Mouse (Mus musculus) MEL (cell line): ENCODE data around the gene Cenps. TPM values are rescaled to one million over a fixed set of nuclear protein-coding genes. Genes with fewer than 3 reads are reported as not detected.

Experiments
- DNase-seq: peaks from one replicate; pipeline ENCODE4 v3.0.0; 2011; ENCODE audit warnings: low read depth, low spot score
- H3K27ac ChIP-seq: 2 replicates; pipeline ENCODE4 v1.5.1; 2012; ENCODE audit warnings: low read depth, mild to moderate bottlenecking, control low read depth, low read length, moderate library complexity; ENCODE audit not compliant: control insufficient read depth
- H3K27me3 ChIP-seq, 2 experiments: fragments of 150-350 bp in 1 of 2; sonication (generic) in 1 of 2; 2 replicates each; pipeline ENCODE4 v1.6.1; 2012; ENCODE audit warnings: low read length in 2 of 2, mild to moderate bottlenecking in 2 of 2, improper control_type of control experiment in 1 of 2, moderate library complexity in 1 of 2; ENCODE audit not compliant: insufficient read depth in 2 of 2, control insufficient read depth in 1 of 2
- H3K36me3 ChIP-seq, 2 experiments: 2 replicates each; pipeline ENCODE4 v1.6.1; 2012 to 2014; ENCODE audit warnings: low read length in 2 of 2, improper control_type of control experiment in 1 of 2, inconsistent platforms in 1 of 2, mild to moderate bottlenecking in 1 of 2; ENCODE audit not compliant: insufficient read depth in 2 of 2, control insufficient read depth in 1 of 2
- H3K4me1 ChIP-seq, 2 experiments: fragments of 150-350 bp in 1 of 2; sonication (generic) in 1 of 2; 2 replicates each; pipeline ENCODE4 v1.6.1; 2012; ENCODE audit warnings: low read length in 2 of 2, improper control_type of control experiment in 1 of 2, mild to moderate bottlenecking in 1 of 2; ENCODE audit not compliant: insufficient read depth in 2 of 2, control insufficient read depth in 1 of 2
- H3K4me3 ChIP-seq, 2 experiments: fragments of 150-350 bp in 1 of 2; sonication (generic) in 1 of 2; 2 replicates each; pipeline ENCODE4 v1.5.1; 2012; ENCODE audit warnings: low read depth in 2 of 2, low read length in 2 of 2, mild to moderate bottlenecking in 2 of 2, moderate library complexity in 2 of 2, control low read depth in 1 of 2, improper control_type of control experiment in 1 of 2; ENCODE audit not compliant: control insufficient read depth in 1 of 2, insufficient read depth in 1 of 2
- H3K79me2 ChIP-seq: 2 replicates; pipeline ENCODE4 v1.6.1; 2012; ENCODE audit warnings: mild to moderate bottlenecking, low read length, moderate library complexity; ENCODE audit not compliant: control insufficient read depth, poor library complexity, insufficient read depth
- H3K9ac ChIP-seq: 2 replicates; pipeline ENCODE4 v1.6.1; 2012; ENCODE audit warnings: low read depth, mild to moderate bottlenecking, control low read depth, low read length, moderate library complexity; ENCODE audit not compliant: control insufficient read depth, poor library complexity, severe bottlenecking
- H3K9me3 ChIP-seq: fragments of 150-350 bp; sonication (generic); replicated peaks from 2 replicates; pipeline ENCODE4 v1.6.1; 2012; ENCODE audit warnings: mild to moderate bottlenecking, low read length, improper control_type of control experiment, moderate library complexity; ENCODE audit not compliant: insufficient read depth
- CHD1 ChIP-seq: IDR thresholded peaks from 2 replicates; pipeline ENCODE4 v1.6.1; 2012; ENCODE audit warnings: low read depth, mild to moderate bottlenecking, inconsistent platforms, low read length, improper control_type of control experiment
- CHD2 ChIP-seq: IDR thresholded peaks from 2 replicates; pipeline ENCODE4 v1.6.1; 2011; ENCODE audit warnings: low read length, improper control_type of control experiment
- CTCF ChIP-seq, 3 experiments: IDR thresholded peaks in 2 of 3; conservative IDR thresholded peaks in 1 of 3; 2 replicates each; pipeline ENCODE4 v1.5.1; 2011 to 2012; ENCODE audit warnings: low read length in 3 of 3, low read depth in 2 of 3, mild to moderate bottlenecking in 2 of 3, improper control_type of control experiment in 1 of 3, inconsistent platforms in 1 of 3, mixed read lengths in 1 of 3, moderate library complexity in 1 of 3; ENCODE audit not compliant: control insufficient read depth in 1 of 3, insufficient read depth in 1 of 3, poor library complexity in 1 of 3, severe bottlenecking in 1 of 3
- E2F4 ChIP-seq: IDR thresholded peaks from 2 replicates; pipeline ENCODE4 v1.6.1; 2011; ENCODE audit warnings: low read depth, low read length, improper control_type of control experiment, borderline replicate concordance
- ELF1 ChIP-seq: IDR thresholded peaks from 2 replicates; pipeline ENCODE4 v1.6.1; 2014; ENCODE audit warnings: low read depth, mild to moderate bottlenecking, inconsistent platforms, low read length, improper control_type of control experiment, moderate library complexity
- EP300 ChIP-seq, 2 experiments: IDR thresholded peaks; 2 replicates each; pipeline ENCODE4 v1.6.1; 2011; ENCODE audit warnings: improper control_type of control experiment in 2 of 2, low read length in 2 of 2, low read depth in 1 of 2, mild to moderate bottlenecking in 1 of 2
- GABPA ChIP-seq: IDR thresholded peaks from 2 replicates; pipeline ENCODE4 v1.6.1; 2012; ENCODE audit warnings: low read depth, mild to moderate bottlenecking, inconsistent platforms, low read length, improper control_type of control experiment, moderate library complexity
- GATA1 ChIP-seq: IDR thresholded peaks from 2 replicates; pipeline ENCODE4 v1.6.1; 2011; ENCODE audit warnings: low read depth, low read length, improper control_type of control experiment
- KAT2A ChIP-seq: conservative IDR thresholded peaks from 2 replicates; pipeline ENCODE4 v1.6.1; 2012; ENCODE audit warnings: low read depth, low read length, improper control_type of control experiment, inconsistent platforms
- POLR2A ChIP-seq, 2 experiments: IDR thresholded peaks; 2 replicates each; pipeline ENCODE4 v1.6.1; 2011 to 2012; ENCODE audit warnings: low read length in 2 of 2, mild to moderate bottlenecking in 2 of 2, control low read depth in 1 of 2, improper control_type of control experiment in 1 of 2, low read depth in 1 of 2, moderate library complexity in 1 of 2; ENCODE audit not compliant: control insufficient read depth in 1 of 2, insufficient read depth in 1 of 2, poor library complexity in 1 of 2
- POLR2AphosphoS2 ChIP-seq: IDR thresholded peaks from 2 replicates; pipeline ENCODE4 v1.6.1; 2011; ENCODE audit warnings: low read length, improper control_type of control experiment
- SMC3 ChIP-seq: IDR thresholded peaks from 2 replicates; pipeline ENCODE4 v1.6.1; 2011; ENCODE audit warnings: low read depth, low read length, improper control_type of control experiment
- TBP ChIP-seq: IDR thresholded peaks from 2 replicates; pipeline ENCODE4 v1.8.0; 2011; ENCODE audit warnings: low read depth, low read length, improper control_type of control experiment
- TCF12 ChIP-seq: IDR thresholded peaks from 2 replicates; pipeline ENCODE4 v1.6.1; 2014; ENCODE audit warnings: low read depth, mild to moderate bottlenecking, inconsistent platforms, low read length, improper control_type of control experiment, moderate library complexity
- USF1 ChIP-seq: IDR thresholded peaks from 2 replicates; pipeline ENCODE4 v1.6.1; 2014; ENCODE audit warnings: low read depth, mild to moderate bottlenecking, inconsistent platforms, low read length, improper control_type of control experiment, moderate library complexity
- ZMIZ1 ChIP-seq: IDR thresholded peaks from 2 replicates; pipeline ENCODE4 v1.6.1; 2012; ENCODE audit warnings: low read depth, mild to moderate bottlenecking, inconsistent platforms, low read length, improper control_type of control experiment, moderate library complexity
- polyA plus RNA-seq, 2 experiments: library from polyadenylated mRNA; stranded (reverse) in 1 of 2; unstranded in 1 of 2; fragments of >175 nt in 1 of 2; fragments of >200 nt in 1 of 2; gene quantifications; 2 replicates each; pipeline versions ENCODE4 v1.2.1 to v1.2.4; 2012; ENCODE audit warnings: low replicate concordance in 2 of 2, low read depth in 1 of 2; ENCODE audit not compliant: insufficient read length in 2 of 2, insufficient read depth in 1 of 2, missing spikeins in 1 of 2
- total RNA-seq: library from RNA; depleted of rRNA; stranded (reverse); fragments of 300-350 nt; gene quantifications from 2 replicates; pipeline ENCODE4 v1.2.3, GENCODE M21; 2012

Gene Cenps
- total and polyA plus RNA-seq, 3 experiments: 13.4 to 60.7 TPM; not detected in 1

DNA sequence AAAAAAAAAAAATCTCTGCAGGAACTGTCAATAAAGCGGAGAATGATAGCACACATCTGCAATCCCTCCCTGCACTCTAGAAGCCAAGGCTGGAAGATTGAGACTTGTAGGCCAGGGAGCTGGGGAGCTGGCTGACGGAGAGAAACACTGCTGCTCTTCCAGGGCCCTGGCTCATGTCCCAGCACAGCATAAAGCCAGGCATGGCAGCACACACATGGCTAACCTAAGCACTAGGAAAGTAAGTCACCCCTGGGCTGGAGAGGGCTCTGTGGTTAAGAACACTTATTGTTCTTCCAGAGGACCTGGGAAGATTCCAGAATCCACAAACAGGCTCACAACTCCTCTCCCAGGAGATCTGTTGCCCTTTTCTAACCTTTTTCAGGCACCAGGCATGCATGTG, 35.2 kb upstream of the Cenps start:
- H3K4me3 ChIP-seq: no peak overlapping the region
- no peak for DNase-seq
- TF ChIP-seq POLR2A (IDR thresholded peaks at IDR 0.05; ENCODE audit: control insufficient read depth in 1 of 2, insufficient read depth in 1 of 2, low read depth in 1 of 2, low read length in 2 of 2, poor library complexity in 1 of 2): no peak
- no peak for TF ChIP-seq USF1
- TF ChIP-seq E2F4: no peak
- no peak for TF ChIP-seq CHD1
- no peak for TF ChIP-seq GATA1
- TF ChIP-seq TBP: no peak
- TF ChIP-seq, all 39 proteins: peak for 0
- H3K9ac ChIP-seq: no peak overlapping the region
- H3K36me3 ChIP-seq: peaks cover 0 to 18% of the 10 kb centered on the region in 2 experiments; a peak in 2 of 4 replicates
- H3K9me3 ChIP-seq: no peaks in the 10 kb centered on the region
- no peaks in the 10 kb centered on the region for H3K27me3 ChIP-seq
- peaks cover 7 to 17% of the 10 kb centered on the region in 2 experiments for H3K4me1 ChIP-seq
- no peak overlapping the region for H3K27ac ChIP-seq
- H3K79me2 ChIP-seq: no peaks in the 10 kb centered on the region

DNA sequence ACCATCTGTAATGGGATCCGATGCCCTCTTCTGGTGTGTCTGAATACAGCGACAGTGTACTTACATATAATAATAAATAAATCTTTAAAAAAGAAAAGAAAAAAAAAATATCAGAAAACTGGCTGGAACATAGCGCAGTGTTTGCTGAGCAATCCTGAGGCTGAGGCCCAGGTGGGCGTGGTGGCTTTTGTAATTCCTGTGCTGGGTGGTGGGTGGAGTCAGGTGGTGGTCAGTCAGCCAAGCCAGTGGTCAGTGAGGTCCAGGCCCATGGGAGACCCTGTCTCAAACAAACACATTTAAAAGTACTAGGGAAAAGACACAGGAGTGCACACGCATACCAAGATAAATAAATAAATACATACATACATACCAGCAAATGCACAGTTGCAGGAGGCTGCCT, 34.7 kb upstream of the Cenps start:
- Histone ChIP-seq H3K9ac (no peak overlapping the region), H3K4me1 (peaks cover 7 to 17% of the 10 kb centered on the region in 2 experiments), H3K27me3 (no peaks in the 10 kb centered on the region), H3K27ac (no peak overlapping the region), H3K36me3 (peaks cover 0 to 18% of the 10 kb centered on the region in 2 experiments; a peak in 2 of 4 replicates), H3K4me3 (no peak overlapping the region), H3K79me2 (no peaks in the 10 kb centered on the region; the same call in 1 of the 2 replicates), H3K9me3 (no peaks in the 10 kb centered on the region)
- TF ChIP-seq CHD2 (no peak), TCF12 (no peak), GABPA (no peak), CTCF (IDR thresholded peaks at IDR 0.05 in 2 of 3, conservative IDR thresholded peaks at IDR 0.05 in 1 of 3; ENCODE audit: control insufficient read depth in 1 of 3, insufficient read depth in 1 of 3, low read depth in 2 of 3, low read length in 3 of 3, poor library complexity in 1 of 3, severe bottlenecking in 1 of 3) (no peak), ELF1 (no peak), KAT2A (no peak), EP300 (IDR thresholded peaks at IDR 0.05; ENCODE audit: low read depth in 1 of 2, low read length in 2 of 2) (no peak), SMC3 (no peak), ZMIZ1 (no peak), POLR2AphosphoS2 (no peak), GATA1 (no peak)
- no peak for DNase-seq

DNA sequence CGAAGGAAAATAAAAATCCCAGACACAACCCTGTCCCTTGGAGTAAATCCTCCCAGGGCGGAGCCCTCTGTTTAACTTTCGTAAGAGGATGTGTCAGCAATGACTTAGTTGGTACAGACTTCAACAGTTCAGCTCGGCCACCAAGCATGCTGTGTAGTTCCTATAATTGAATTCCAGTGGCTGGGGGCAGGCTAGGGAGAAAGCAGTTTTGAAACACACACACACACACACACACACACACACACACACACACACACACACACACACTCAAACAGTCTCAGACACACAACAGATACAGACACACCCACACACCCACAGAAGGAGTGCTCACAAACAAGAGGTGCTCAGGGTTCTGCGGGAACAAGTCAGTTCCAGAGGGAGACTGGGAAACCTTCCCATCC, 34.2 kb upstream of the Cenps start:
- peak; percentile 63 for DNase-seq
- Histone ChIP-seq H3K9me3 (no peaks in the 10 kb centered on the region), H3K4me3 (0 out of 4 replicates have a peak overlapping the region, but pooled peaks of 1 of the 2 experiments have one; percentile 15), H3K36me3 (peaks cover 0 to 18% of the 10 kb centered on the region in 2 experiments; a peak in 2 of 4 replicates), H3K79me2 (peaks cover 2% of the 10 kb centered on the region; the same call in 1 of the 2 replicates), H3K27me3 (no peaks in the 10 kb centered on the region), H3K4me1 (peaks cover 7 to 17% of the 10 kb centered on the region in 2 experiments), H3K9ac (peak overlapping the region; percentile 4; the same call in 1 of the 2 replicates), H3K27ac (peak overlapping the region; percentile 31; the same call in 1 of the 2 replicates)
- TF ChIP-seq POLR2A (IDR thresholded peaks at IDR 0.05; ENCODE audit: control insufficient read depth in 1 of 2, insufficient read depth in 1 of 2, low read depth in 1 of 2, low read length in 2 of 2, poor library complexity in 1 of 2): no peak
- no peak for TF ChIP-seq TCF12
